Mouse (Mus musculus) MEL (cell line): ENCODE measurements at regions not wholly inside any gene's neighbourhood (a gene's known extent, or its start where the extent isn't known, plus 50 kb on each side); places are given as distances from the start of the nearest gene placed in this dataset.

Experiments
- DNase-seq: peaks from one replicate; pipeline ENCODE4 v3.0.0; 2011; ENCODE audit warnings: low read depth, low spot score
- H3K27ac ChIP-seq: 2 replicates; pipeline ENCODE4 v1.5.1; 2012; ENCODE audit warnings: low read depth, mild to moderate bottlenecking, control low read depth, low read length, moderate library complexity; ENCODE audit not compliant: control insufficient read depth
- H3K27me3 ChIP-seq, 2 experiments: fragments of 150-350 bp in 1 of 2; sonication (generic) in 1 of 2; 2 replicates each; pipeline ENCODE4 v1.6.1; 2012; ENCODE audit warnings: low read length in 2 of 2, mild to moderate bottlenecking in 2 of 2, improper control_type of control experiment in 1 of 2, moderate library complexity in 1 of 2; ENCODE audit not compliant: insufficient read depth in 2 of 2, control insufficient read depth in 1 of 2
- H3K36me3 ChIP-seq, 2 experiments: 2 replicates each; pipeline ENCODE4 v1.6.1; 2012 to 2014; ENCODE audit warnings: low read length in 2 of 2, improper control_type of control experiment in 1 of 2, inconsistent platforms in 1 of 2, mild to moderate bottlenecking in 1 of 2; ENCODE audit not compliant: insufficient read depth in 2 of 2, control insufficient read depth in 1 of 2
- H3K4me1 ChIP-seq, 2 experiments: fragments of 150-350 bp in 1 of 2; sonication (generic) in 1 of 2; 2 replicates each; pipeline ENCODE4 v1.6.1; 2012; ENCODE audit warnings: low read length in 2 of 2, improper control_type of control experiment in 1 of 2, mild to moderate bottlenecking in 1 of 2; ENCODE audit not compliant: insufficient read depth in 2 of 2, control insufficient read depth in 1 of 2
- H3K4me3 ChIP-seq, 2 experiments: fragments of 150-350 bp in 1 of 2; sonication (generic) in 1 of 2; 2 replicates each; pipeline ENCODE4 v1.5.1; 2012; ENCODE audit warnings: low read depth in 2 of 2, low read length in 2 of 2, mild to moderate bottlenecking in 2 of 2, moderate library complexity in 2 of 2, control low read depth in 1 of 2, improper control_type of control experiment in 1 of 2; ENCODE audit not compliant: control insufficient read depth in 1 of 2, insufficient read depth in 1 of 2
- H3K79me2 ChIP-seq: 2 replicates; pipeline ENCODE4 v1.6.1; 2012; ENCODE audit warnings: mild to moderate bottlenecking, low read length, moderate library complexity; ENCODE audit not compliant: control insufficient read depth, poor library complexity, insufficient read depth
- H3K9ac ChIP-seq: 2 replicates; pipeline ENCODE4 v1.6.1; 2012; ENCODE audit warnings: low read depth, mild to moderate bottlenecking, control low read depth, low read length, moderate library complexity; ENCODE audit not compliant: control insufficient read depth, poor library complexity, severe bottlenecking
- H3K9me3 ChIP-seq: fragments of 150-350 bp; sonication (generic); replicated peaks from 2 replicates; pipeline ENCODE4 v1.6.1; 2012; ENCODE audit warnings: mild to moderate bottlenecking, low read length, improper control_type of control experiment, moderate library complexity; ENCODE audit not compliant: insufficient read depth
- CHD2 ChIP-seq: IDR thresholded peaks from 2 replicates; pipeline ENCODE4 v1.6.1; 2011; ENCODE audit warnings: low read length, improper control_type of control experiment
- EP300 ChIP-seq, 2 experiments: IDR thresholded peaks; 2 replicates each; pipeline ENCODE4 v1.6.1; 2011; ENCODE audit warnings: improper control_type of control experiment in 2 of 2, low read length in 2 of 2, low read depth in 1 of 2, mild to moderate bottlenecking in 1 of 2
- ETS1 ChIP-seq: IDR thresholded peaks from 2 replicates; pipeline ENCODE4 v1.6.1; 2012; ENCODE audit warnings: low read depth, mild to moderate bottlenecking, inconsistent platforms, low read length, improper control_type of control experiment, moderate library complexity
- GABPA ChIP-seq: IDR thresholded peaks from 2 replicates; pipeline ENCODE4 v1.6.1; 2012; ENCODE audit warnings: low read depth, mild to moderate bottlenecking, inconsistent platforms, low read length, improper control_type of control experiment, moderate library complexity
- KAT2A ChIP-seq: conservative IDR thresholded peaks from 2 replicates; pipeline ENCODE4 v1.6.1; 2012; ENCODE audit warnings: low read depth, low read length, improper control_type of control experiment, inconsistent platforms
- MAFK ChIP-seq: IDR thresholded peaks from 2 replicates; pipeline ENCODE4 v1.6.1; 2011; ENCODE audit warnings: low read depth, mild to moderate bottlenecking, low read length, improper control_type of control experiment, borderline replicate concordance
- MAX ChIP-seq: IDR thresholded peaks from 2 replicates; pipeline ENCODE4 v1.6.1; 2011; ENCODE audit warnings: low read length, improper control_type of control experiment
- MYC ChIP-seq: IDR thresholded peaks from 2 replicates; pipeline ENCODE4 v1.6.1; 2011; ENCODE audit warnings: low read depth, mild to moderate bottlenecking, low read length, improper control_type of control experiment, moderate library complexity
- NELFE ChIP-seq: IDR thresholded peaks from 2 replicates; pipeline ENCODE4 v1.6.1; 2011; ENCODE audit warnings: low read depth, low read length, improper control_type of control experiment
- POLR2AphosphoS5 ChIP-seq: IDR thresholded peaks from 2 replicates; pipeline ENCODE4 v1.6.1; 2012; ENCODE audit warnings: low read depth, borderline replicate concordance, mild to moderate bottlenecking, inconsistent platforms, low read length, moderate library complexity, mixed read lengths
- RCOR1 ChIP-seq: IDR thresholded peaks from 2 replicates; pipeline ENCODE4 v1.6.1; 2012; ENCODE audit warnings: low read depth, mild to moderate bottlenecking, inconsistent platforms, low read length, improper control_type of control experiment
- SMC3 ChIP-seq: IDR thresholded peaks from 2 replicates; pipeline ENCODE4 v1.6.1; 2011; ENCODE audit warnings: low read depth, low read length, improper control_type of control experiment
- TAL1 ChIP-seq: IDR thresholded peaks from 2 replicates; pipeline ENCODE4 v1.6.1; 2012; ENCODE audit warnings: mild to moderate bottlenecking, inconsistent platforms, low read length, moderate library complexity, mixed read lengths
- TBP ChIP-seq: IDR thresholded peaks from 2 replicates; pipeline ENCODE4 v1.8.0; 2011; ENCODE audit warnings: low read depth, low read length, improper control_type of control experiment
- USF2 ChIP-seq, 2 experiments: IDR thresholded peaks; 2 replicates each; pipeline ENCODE4 v1.6.1; 2011 to 2012; ENCODE audit warnings: improper control_type of control experiment in 2 of 2, low read length in 2 of 2, borderline replicate concordance in 1 of 2, inconsistent platforms in 1 of 2, low read depth in 1 of 2, mild to moderate bottlenecking in 1 of 2; ENCODE audit not compliant: insufficient read depth in 1 of 2
- ZMIZ1 ChIP-seq: IDR thresholded peaks from 2 replicates; pipeline ENCODE4 v1.6.1; 2012; ENCODE audit warnings: low read depth, mild to moderate bottlenecking, inconsistent platforms, low read length, improper control_type of control experiment, moderate library complexity

DNA sequence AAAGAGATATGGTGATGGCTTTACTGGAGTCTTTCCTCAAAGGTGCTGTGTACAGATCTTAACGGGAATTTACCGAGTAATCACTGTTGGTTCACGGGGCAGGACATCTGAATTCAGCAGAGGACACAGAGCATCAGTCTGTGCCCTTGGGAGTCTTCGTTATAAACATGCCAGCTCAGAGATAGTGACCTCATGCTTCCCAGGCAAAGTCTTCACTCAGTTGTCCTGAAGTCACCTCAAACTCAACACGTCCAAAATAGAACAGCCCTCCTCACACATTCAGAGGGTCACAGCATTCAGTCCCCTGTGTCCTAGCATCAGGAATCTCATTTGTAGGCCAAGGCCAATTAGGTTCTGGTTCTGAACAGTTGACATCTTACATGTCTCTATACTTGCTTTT lies 151.9 kb upstream of the Nrip1 start:
- Histone ChIP-seq H3K27me3 (peaks cover 0 to 2% of the 10 kb centered on the region in 2 experiments; a peak in 1 of 4 replicates), H3K36me3 (no peaks in the 10 kb centered on the region), H3K27ac (no peak overlapping the region), H3K9me3 (no peaks in the 10 kb centered on the region), H3K4me3 (no peak overlapping the region), H3K9ac (no peak overlapping the region), H3K79me2 (no peaks in the 10 kb centered on the region), H3K4me1 (no peaks in the 10 kb centered on the region)
- no peak for TF ChIP-seq EP300 (IDR thresholded peaks at IDR 0.05; ENCODE audit: low read depth in 1 of 2, low read length in 2 of 2)
- TF ChIP-seq MYC, result no peak
- TF ChIP-seq SMC3, result no peak
- no peak for TF ChIP-seq CHD2
- no peak for TF ChIP-seq TBP
- no peak for TF ChIP-seq GABPA
- no peak for TF ChIP-seq ZMIZ1
- TF ChIP-seq MAX, result no peak
- no peak for TF ChIP-seq USF2 (IDR thresholded peaks at IDR 0.05; ENCODE audit: borderline replicate concordance in 1 of 2, insufficient read depth in 1 of 2, low read depth in 1 of 2, low read length in 2 of 2)
- TF ChIP-seq MAFK, result no peak
- no peak for DNase-seq

DNA sequence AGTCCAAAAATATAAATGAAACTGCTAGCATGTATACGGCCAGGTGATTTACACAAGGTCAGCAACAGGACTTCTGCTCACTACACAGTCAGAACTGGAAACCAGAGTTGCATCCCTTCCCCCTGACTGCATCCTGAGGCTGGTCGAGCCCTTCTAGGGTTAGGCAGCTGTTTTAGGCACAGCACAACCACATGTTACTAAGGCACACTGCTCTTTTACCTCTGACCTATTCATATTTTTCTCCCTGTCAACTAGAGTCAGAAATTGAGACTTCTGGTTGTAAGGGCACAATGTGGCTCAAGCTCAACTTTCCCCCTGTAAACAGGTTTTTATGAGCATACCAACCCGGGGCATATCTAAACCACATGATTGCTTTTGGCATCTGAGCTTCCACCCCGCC lies 151.3 kb upstream of the Nrip1 start:
- H3K79me2 ChIP-seq, result no peaks in the 10 kb centered on the region
- no peak overlapping the region for H3K9ac ChIP-seq
- H3K36me3 ChIP-seq, result no peaks in the 10 kb centered on the region
- DNase-seq, result no peak
- TF ChIP-seq ETS1 (no peak), TBP (no peak), TAL1 (no peak), POLR2AphosphoS5 (no peak), KAT2A (no peak), EP300 (IDR thresholded peaks at IDR 0.05; ENCODE audit: low read depth in 1 of 2, low read length in 2 of 2) (no peak), NELFE (no peak)
- H3K9me3 ChIP-seq, result no peaks in the 10 kb centered on the region
- H3K27me3 ChIP-seq, result peaks cover 0 to 2% of the 10 kb centered on the region in 2 experiments; a peak in 1 of 4 replicates
- no peaks in the 10 kb centered on the region for H3K4me1 ChIP-seq
- no peak overlapping the region for H3K4me3 ChIP-seq
- H3K27ac ChIP-seq, result no peak overlapping the region

DNA sequence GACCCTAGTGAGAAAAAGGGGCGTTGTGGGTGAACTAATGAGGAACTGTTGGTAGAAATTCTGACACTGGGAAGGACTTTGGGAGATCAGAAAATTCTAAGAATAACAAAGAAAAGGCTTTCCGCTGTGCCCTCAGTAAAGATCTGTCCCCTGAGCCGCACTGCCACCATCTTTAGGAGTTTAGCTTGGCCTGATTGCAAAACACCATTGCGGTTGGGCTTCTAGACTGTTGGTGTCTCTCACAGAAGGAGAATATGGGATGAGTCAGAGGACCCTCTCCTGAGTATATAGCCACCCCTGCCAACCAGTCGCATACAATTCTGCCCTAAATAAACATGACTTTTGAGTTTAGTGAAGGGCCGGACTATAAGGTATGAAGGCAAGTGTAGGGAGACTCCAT lies 147.5 kb upstream of the Nrip1 start:
- Histone ChIP-seq H3K79me2 (no peaks in the 10 kb centered on the region), H3K27me3 (peaks cover 0 to 2% of the 10 kb centered on the region in 2 experiments; a peak in 1 of 4 replicates), H3K36me3 (no peaks in the 10 kb centered on the region), H3K4me3 (no peak overlapping the region), H3K9me3 (no peaks in the 10 kb centered on the region), H3K27ac (no peak overlapping the region), H3K4me1 (no peaks in the 10 kb centered on the region), H3K9ac (no peak overlapping the region)
- TF ChIP-seq RCOR1, result no peak
- no peak for TF ChIP-seq ZMIZ1
- no peak for DNase-seq
